Mouse (Mus musculus) urinary bladder, adult 18-20 months (tissue): ENCODE measurements around the gene Iqcd.

Experiments used
- DNase-seq, 2 experiments: peaks; one replicate each; pipeline ENCODE4 v3.0.0; 2022; ENCODE audit warnings: low spot score in 2 of 2, mixed read lengths in 2 of 2

The Iqcd gene

GRCm38 (mm10) chr5:120603515-120603914 lies 14.7 kb downstream of the Iqcd start:
- no peak for DNase-seq

- peak; percentile 65 to 69 for DNase-seq
These were observed 16.0 kb downstream of the Iqcd start for GRCm38 (mm10) chr5:120604839-120605238.

- no peak for DNase-seq
These were observed 16.4 kb downstream of the Iqcd start for GRCm38 (mm10) chr5:120605241-120605661.

- DNase-seq, result peak; percentile 65 to 80
These were observed 16.9 kb downstream of the Iqcd start for GRCm38 (mm10) chr5:120605688-120606087.

- no peak for DNase-seq
These were observed 17.9 kb downstream of the Iqcd start for GRCm38 (mm10) chr5:120606590-120607200.

- no peak for DNase-seq
These were observed 18.5 kb downstream of the Iqcd start for GRCm38 (mm10) chr5:120607335-120607734.

GRCm38 (mm10) chr5:120609246-120609775 lies 20.5 kb downstream of the Iqcd start:
- DNase-seq, result no peak

GRCm38 (mm10) chr5:120610906-120611305 lies 22.1 kb downstream of the Iqcd start:
- DNase-seq, result no peak

GRCm38 (mm10) chr5:120611416-120611815 lies 22.6 kb downstream of the Iqcd start:
- no peak for DNase-seq

GRCm38 (mm10) chr5:120612442-120612821 lies 23.6 kb downstream of the Iqcd start, which contains the start of the genes Rita1 and Ddx54:
TSS of gene Rita1 (minus strand) at chr5:120612589.
TSS of gene Ddx54 (plus strand) at chr5:120612739.
- peak; percentile 92 to 99 for DNase-seq

GRCm38 (mm10) chr5:120612822-120613604 lies 24.2 kb downstream of the Iqcd start:
- peak; percentile 99 to 100 for DNase-seq

- no peak for DNase-seq
These were observed 27.1 kb downstream of the Iqcd start for GRCm38 (mm10) chr5:120615903-120616302.

GRCm38 (mm10) chr5:120618778-120619177 lies 30.0 kb downstream of the Iqcd start:
- DNase-seq, result no peak

- peak in 1 of 2 experiments; percentile 35 for DNase-seq
These were observed 30.4 kb downstream of the Iqcd start for GRCm38 (mm10) chr5:120619201-120619600.

GRCm38 (mm10) chr5:120620375-120621077 lies 31.7 kb downstream of the Iqcd start:
- peak; percentile 50 to 65 for DNase-seq

- no peak for DNase-seq
These were observed 32.4 kb downstream of the Iqcd start for GRCm38 (mm10) chr5:120621078-120621765.

GRCm38 (mm10) chr5:120621846-120622197 lies 33.0 kb downstream of the Iqcd start:
- DNase-seq, result no peak

- no peak for DNase-seq
These were observed 33.5 kb downstream of the Iqcd start for GRCm38 (mm10) chr5:120622198-120622851.

GRCm38 (mm10) chr5:120624427-120624826 lies 35.6 kb downstream of the Iqcd start:
- no peak for DNase-seq

- no peak for DNase-seq
These were observed 37.6 kb downstream of the Iqcd start for GRCm38 (mm10) chr5:120626399-120626798.
